Mouse (Mus musculus) c-Kit-negative CD71-positive TER-119-positive erythroid progenitor cells, embryonic 14.5 days (primary cell): ENCODE measurements around the gene Gzf1.

Source experiments
- DNase-seq: peaks from one replicate; pipeline ENCODE4 v3.0.0-alpha.2; 2013; ENCODE audit warnings: low read depth, low spot score

Gzf1 gene

GRCm38 (mm10) chr2:148680775-148681291 is at the start of gene Gzf1:
Gene Gzf1 (plus strand): TSS chr2:148681023.
- peak; percentile 94 for DNase-seq

DNA sequence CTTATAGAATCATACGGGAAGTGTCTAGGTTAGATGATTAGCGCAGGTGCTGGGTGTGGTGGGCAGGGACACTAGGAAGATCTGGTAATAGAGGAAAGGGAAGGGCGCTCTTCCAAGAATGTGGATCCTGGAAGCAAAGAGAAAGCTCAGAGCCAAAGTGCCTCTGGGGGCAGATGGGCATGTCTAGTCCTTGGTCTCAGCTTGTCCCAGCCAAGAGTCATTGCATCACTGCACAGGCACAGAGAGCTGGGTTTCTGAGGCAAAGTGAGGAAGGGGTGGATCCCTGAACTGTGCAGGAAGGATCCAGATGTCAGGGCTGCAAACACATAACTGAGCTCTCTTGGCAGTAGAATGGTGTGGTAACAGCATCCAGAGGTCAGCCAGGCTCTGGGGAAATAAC is 49.2 kb upstream of the Gzf1 start:
- DNase-seq: no peak

GRCm38 (mm10) chr2:148634466-148634865 is 46.4 kb upstream of the Gzf1 start:
- DNase-seq: no peak

DNA sequence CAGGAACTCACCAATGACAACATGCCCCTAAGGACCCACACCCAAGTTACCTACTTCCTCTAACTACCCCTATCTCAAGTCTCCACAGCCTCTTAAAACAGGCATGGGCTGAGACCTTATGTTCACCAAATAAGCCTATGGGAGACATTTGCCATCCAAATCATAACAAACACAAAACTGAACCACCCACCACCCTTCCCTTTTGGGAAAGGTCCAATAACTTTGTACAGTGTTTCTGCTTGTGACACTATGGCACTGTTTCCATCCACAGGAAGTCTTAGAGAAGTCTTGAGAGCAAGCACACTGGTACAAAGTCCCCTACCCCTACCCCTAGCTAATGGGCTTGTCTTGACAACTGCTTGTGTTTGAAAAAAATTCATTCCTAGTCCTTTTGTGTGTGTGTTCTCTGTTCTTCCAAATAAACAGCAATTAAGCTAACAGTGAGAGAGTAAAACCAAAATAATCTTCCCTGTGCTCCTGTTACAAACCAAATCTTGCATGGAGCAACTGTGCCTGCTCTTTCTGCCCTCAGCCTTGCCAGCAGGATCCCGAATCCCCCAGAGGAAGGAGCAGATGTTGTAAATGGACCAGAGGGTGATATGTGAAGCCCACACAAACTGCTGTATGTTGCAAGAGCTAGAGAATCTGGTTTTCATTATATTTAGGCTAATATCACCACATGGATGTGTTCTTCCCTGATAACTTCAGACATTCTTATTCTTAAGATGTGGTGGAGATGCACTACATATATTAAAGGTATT is 38.0 kb upstream of the Gzf1 start:
- DNase-seq: no peak

GRCm38 (mm10) chr2:148644421-148645000 is 36.3 kb upstream of the Gzf1 start:
- DNase-seq: no peak

DNA sequence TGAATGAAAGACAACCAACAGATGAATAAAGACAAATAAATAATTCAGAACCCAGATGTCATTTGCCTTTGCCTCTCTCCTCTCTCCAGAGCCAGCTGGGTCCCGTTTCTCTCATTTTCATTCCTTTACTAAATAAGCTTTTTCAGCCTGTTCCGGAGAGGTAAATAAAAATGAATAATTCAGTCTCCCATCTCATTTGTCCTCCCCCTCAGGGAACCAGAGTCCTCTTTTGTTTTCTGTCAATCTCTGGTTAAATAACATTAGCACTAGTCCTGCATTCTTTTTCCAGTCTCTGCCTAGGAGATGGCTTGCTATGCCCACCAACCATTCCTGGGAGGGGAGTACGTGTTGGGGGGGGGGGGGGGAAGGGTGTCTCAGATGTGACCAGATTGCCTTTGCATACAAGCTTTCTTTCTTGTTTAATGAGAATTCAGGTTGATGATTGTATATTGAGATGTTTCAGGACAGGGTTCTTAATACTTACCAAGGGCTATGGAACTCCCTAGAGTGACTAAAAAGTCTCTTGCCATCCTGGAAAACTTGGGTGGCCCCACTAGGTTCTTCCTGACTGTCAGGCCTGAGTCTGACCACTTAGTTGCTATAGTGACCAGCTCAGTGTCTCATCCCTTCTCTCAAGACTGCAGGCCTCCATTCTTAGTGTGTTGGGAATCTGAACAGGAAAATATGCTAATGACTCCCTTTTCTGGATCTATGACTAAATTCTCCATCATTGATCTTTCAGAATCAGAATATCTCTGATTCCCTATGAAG is 30.1 kb upstream of the Gzf1 start:
- DNase-seq: no peak

DNA sequence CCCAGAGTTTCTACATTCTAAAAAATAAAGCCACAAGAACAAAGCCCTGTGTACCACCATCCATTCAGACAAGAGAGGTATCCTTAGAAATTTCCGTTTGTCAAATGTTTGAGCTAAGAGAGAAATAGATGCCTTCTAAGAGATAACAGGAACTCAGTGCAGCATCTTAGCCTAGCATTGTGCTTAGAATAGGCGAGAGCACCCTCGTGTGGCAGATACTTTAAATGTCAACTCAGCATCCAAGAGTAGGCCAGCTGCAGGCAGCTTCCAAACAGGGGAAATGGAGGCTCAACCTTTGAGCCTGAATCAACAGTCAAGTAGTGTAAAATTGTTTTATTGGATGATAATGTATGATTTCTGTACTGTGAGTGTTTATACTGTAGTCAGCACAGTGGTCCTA is 25.9 kb upstream of the Gzf1 start:
- DNase-seq: no peak

- DNase-seq: no peak
These were observed 17.4 kb upstream of the Gzf1 start for GRCm38 (mm10) chr2:148663458-148663857.

DNA sequence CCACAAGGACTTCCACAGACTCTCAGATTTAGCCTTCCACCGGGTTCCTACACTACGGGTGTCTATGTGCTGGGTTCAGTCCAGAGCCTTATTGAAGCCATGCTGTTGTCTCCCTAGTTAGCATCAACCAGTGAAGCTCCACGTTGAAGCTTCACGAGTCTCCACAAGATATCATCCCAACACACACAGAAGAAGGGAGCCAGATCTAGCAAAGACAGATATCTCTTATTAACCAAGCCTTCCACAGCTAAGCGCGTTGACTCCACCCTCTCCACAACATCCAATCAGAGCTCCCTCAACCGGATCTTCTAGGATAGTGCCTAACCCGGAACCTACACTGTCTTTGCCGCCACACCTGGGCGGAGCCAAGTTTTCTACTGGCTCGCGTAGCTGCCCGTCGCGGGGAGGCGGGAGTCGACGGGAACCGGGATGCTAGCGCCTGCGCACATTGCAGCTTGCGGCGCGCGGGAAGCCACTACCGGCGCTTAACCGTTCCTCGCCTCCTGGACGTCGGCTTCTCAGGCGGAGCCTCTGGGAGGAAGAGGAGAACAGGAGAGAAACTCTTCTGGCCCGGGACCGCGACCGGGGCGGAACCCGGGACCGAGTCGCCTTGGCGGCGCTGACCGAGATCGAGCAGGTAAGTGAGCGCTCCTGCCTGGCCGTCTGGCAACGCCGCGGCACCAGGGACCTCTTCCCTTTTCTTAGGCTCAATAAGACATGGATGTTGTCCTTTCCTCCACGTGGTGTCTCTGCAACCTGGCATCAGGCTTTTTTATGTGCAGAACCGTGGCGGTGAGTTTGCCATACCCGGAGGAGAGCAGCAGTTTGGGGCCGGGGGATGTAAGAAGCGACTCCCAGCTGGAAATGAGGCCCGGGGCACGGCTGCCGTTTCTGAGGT is 8.4 kb upstream of the Gzf1 start, which contains the start of gene Nxt1:
Gene Nxt1 (plus strand): TSS at position 403 of the 898 bp plus-strand sequence.
- peak; percentile 98 for DNase-seq

DNA sequence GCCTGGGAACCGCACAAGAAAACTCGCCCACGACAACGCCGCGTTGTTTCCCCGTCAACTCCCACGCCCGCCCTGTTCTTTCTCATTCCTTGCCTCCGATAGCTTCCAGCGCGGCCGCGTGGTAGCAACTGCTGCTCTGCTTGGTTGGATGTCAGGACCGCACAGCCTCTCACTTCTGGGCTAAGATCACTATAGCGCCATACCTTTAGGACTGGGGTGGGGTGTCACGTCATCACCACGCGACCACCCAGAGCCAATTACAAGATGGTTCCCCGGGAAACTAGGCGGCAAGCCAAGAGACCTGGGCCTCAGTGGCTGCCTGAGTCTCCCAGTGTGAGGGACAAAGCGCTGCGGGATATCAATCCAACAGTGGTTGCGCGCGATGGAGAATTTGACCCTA is 3.0 kb upstream of the Gzf1 start:
- DNase-seq: no peak

DNA sequence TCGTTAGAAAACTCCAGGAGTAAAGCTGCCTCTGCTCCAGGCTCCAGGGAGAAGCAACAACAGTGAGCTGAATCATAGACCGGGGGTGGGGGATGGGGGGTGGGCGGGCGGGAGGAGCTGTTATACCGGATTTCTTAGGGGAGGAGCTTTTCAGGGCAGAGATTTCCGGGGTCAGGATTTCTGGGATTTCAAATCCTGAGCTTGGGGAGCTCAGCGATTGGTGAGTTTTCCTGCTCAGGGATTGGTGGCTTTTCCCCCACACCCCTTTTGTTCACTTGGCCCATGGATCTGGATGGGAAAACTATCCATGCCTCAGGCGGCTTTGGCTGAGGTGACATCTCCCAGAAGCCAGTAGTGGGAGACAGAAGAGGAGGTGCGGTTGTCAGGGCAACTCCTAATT is 1.5 kb upstream of the Gzf1 start:
- DNase-seq: no peak

DNA sequence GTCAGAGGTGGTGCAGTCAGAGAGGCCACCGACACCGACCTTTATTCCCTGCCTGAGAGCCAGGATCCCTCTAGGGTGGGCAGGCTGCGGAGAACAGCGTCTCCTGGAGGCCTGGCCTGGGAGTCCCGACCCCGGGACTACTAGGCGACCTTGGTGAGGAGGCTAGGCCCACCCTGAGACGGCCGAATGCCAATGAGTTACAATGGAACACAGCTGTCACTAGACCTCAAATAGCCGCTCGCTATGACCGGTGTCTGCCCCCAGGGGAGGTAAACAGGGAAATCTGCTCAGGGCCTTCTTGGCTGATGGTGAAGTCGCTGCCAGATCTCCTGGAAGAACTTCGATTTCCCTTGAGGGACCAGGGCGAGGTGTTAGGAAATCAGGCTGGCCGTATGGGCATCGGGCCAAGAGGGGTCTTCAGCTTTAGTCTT is 653 bp downstream of the Gzf1 start:
- no peak for DNase-seq

DNA sequence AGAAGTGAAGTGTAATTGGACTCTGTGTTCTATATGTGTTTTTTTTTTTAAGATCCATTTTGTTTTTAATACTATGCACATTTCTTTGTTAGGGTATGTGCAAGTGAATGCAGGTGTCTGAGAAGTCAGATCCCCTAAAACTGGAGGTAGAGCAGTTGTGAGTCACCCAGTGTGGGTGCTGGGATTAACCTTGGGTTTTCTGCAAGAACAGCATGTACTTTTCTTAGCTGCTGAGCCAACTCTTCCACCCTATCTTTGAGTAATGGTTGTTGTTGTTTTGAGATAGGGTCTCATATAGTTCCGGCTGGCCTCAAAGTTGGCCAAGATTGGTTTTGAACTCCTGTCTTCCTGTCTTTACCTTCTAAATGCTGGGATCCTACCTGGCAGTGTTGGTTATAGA is 2.2 kb downstream of the Gzf1 start:
- DNase-seq: no peak

DNA sequence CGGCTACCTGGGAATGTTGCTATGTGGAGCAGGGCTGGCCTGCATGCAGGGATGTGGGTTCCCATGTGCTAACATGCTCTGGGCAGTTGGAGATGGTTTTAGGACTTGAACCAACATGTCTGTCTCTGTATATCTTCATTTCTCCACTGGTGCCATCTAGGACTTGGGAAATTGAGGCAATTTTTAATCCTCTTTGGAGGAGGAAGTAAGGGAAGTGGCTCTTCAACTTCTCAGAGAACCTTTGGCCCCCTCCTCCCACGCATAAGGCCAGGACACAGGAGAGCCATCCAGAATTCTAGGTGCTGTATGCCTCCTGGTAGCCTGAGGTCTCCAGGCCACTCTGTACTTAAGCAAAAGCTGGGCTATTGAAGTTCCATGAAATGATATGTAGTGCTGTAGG is 4.1 kb downstream of the Gzf1 start:
- DNase-seq: no peak

- no peak for DNase-seq
These were observed 4.9 kb downstream of the Gzf1 start for GRCm38 (mm10) chr2:148685709-148686108.

GRCm38 (mm10) chr2:148686862-148687261 is 6.0 kb downstream of the Gzf1 start:
- DNase-seq: no peak

- DNase-seq: no peak
These were observed 7.1 kb downstream of the Gzf1 start for GRCm38 (mm10) chr2:148687971-148688370.

GRCm38 (mm10) chr2:148689444-148690140 is 8.8 kb downstream of the Gzf1 start:
- no peak for DNase-seq

- no peak for DNase-seq
These were observed 9.5 kb downstream of the Gzf1 start for GRCm38 (mm10) chr2:148690291-148690690.

- DNase-seq: no peak
These were observed 10.0 kb downstream of the Gzf1 start for GRCm38 (mm10) chr2:148690781-148691180.

- DNase-seq: no peak
These were observed 17.7 kb downstream of the Gzf1 start for GRCm38 (mm10) chr2:148698571-148698970.
